Mouse (Mus musculus) lung, adult 2 months (tissue): ENCODE results near the gene Ier3.

Experiments
- CTCF ChIP-seq: fragments of 200-500 bp; IDR thresholded peaks from 2 replicates; pipeline ENCODE4 v1.5.1; 2011; ENCODE audit warnings: mild to moderate bottlenecking, low read length, control low read depth; ENCODE audit not compliant: insufficient read depth
- POLR2A ChIP-seq: fragments of 200-500 bp; IDR thresholded peaks from 2 replicates; pipeline ENCODE4 v1.6.1; 2011; ENCODE audit warnings: low read depth, mild to moderate bottlenecking, control low read depth, low read length, borderline replicate concordance; ENCODE audit errors: extremely low read depth

GRCm38 (mm10) chr17:35792837-35793236 lies 28.6 kb upstream of the Ier3 start:
- TF ChIP-seq CTCF (no peak), POLR2A (no peak)
